Mouse (Mus musculus) kidney, embryonic 14.5 days (tissue): ENCODE measurements around the gene Cdh26. TPM values are rescaled to one million over a fixed set of nuclear protein-coding genes. Genes with fewer than 3 reads are reported as not detected.

ENCODE experiments used
- ATAC-seq: fragments of 200-750 bp; cut with Nextera tagmentation; 2 replicates; pipeline ENCODE4 v1.8.0; 2017; ENCODE audit warnings: moderate number of reproducible peaks, mild to moderate bottlenecking, moderate TSS enrichment, moderate library complexity; ENCODE audit not compliant: low FRiP score, low TSS enrichment
- H3K27ac ChIP-seq: fragments of 300-500 bp; sonication (generic); 2 replicates; pipeline ENCODE4 v1.5.1; 2014; ENCODE audit warnings: low read depth, mild to moderate bottlenecking, low read length, moderate library complexity, mixed read lengths
- H3K27me3 ChIP-seq: fragments of 300-500 bp; sonication (generic); 2 replicates; pipeline ENCODE4 v1.6.1; 2014; ENCODE audit warnings: mild to moderate bottlenecking, low read length; ENCODE audit not compliant: control insufficient read depth, insufficient read depth
- H3K36me3 ChIP-seq: fragments of 300-500 bp; sonication (generic); 2 replicates; pipeline ENCODE4 v1.6.1; 2014; ENCODE audit warnings: low read length, mixed read lengths; ENCODE audit not compliant: control insufficient read depth, insufficient read depth
- H3K4me1 ChIP-seq: fragments of 300-500 bp; sonication (generic); 2 replicates; pipeline ENCODE4 v1.6.1; 2014; ENCODE audit warnings: low read length, mixed read lengths; ENCODE audit not compliant: control insufficient read depth, insufficient read depth
- H3K4me2 ChIP-seq: fragments of 300-500 bp; sonication (generic); replicated peaks from 2 replicates; pipeline ENCODE4 v1.6.1; 2014; ENCODE audit warnings: low read depth, mild to moderate bottlenecking, low read length
- H3K4me3 ChIP-seq: fragments of 300-500 bp; sonication (generic); 2 replicates; pipeline ENCODE4 v1.5.1; 2014; ENCODE audit warnings: mild to moderate bottlenecking, low read length
- H3K9ac ChIP-seq: fragments of 300-500 bp; sonication (generic); 2 replicates; pipeline ENCODE4 v1.6.1; 2014; ENCODE audit warnings: low read depth, mild to moderate bottlenecking, low read length, moderate library complexity
- H3K9me3 ChIP-seq: fragments of 300-500 bp; sonication (generic); 2 replicates; pipeline ENCODE4 v1.6.1; 2016; ENCODE audit warnings: low read length; ENCODE audit not compliant: control insufficient read depth
- WGBS: fragments of 180-500 bp; shearing (Covaris S2); extraction: QIAGEN DNeasy Blood & Tissue Kit; methylation state at CpG from one replicate; pipeline ENCODE4 v1.1.7; 2014; 5-methylcytosine and 5-hydroxymethylcytosine counted together
- polyA plus RNA-seq: library from polyadenylated mRNA; unstranded; fragments of >200 nt; fragmentation: Nextera tagmentation; extraction: Ambion mirVana; gene quantifications from 2 replicates; pipeline ENCODE4 v1.2.1, GENCODE M21; 2014

Gene Cdh26
- polyA plus RNA-seq, 1 experiment from 2014 or later: 0.64 TPM

DNA sequence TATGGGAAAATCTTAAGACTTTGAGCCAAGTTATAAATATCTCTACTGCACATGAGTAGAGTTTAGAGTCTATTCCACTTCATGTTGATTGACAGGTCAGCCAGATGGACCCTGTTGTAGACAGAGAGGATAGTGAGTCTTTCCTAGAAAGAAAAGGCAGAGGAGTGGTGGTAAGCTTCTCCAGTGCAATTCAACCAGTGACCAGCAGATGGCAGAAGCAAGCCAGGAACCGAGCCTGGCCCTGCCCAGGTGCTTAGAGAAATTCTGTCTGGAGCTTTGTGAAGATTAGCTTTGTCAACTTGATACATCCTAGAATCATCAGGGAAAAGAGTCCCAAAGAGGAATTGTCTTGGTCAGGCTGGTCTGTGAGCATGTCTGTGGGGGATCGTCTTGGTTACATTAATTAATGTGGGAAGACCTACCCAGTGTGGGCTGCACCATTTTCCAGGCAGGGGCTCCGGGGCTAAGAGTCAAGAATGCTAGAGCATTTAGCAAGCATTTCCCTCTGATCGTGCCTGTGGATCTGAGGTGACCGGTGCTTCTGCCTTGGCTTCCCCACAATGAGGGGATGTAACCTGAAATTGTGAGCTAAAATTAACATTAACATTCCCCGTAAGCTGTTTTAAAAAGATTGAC lies 77.2 kb downstream of the Cdh26 start:
- Histone ChIP-seq H3K27ac (no peak overlapping the region), H3K9ac (no peak overlapping the region)
- peak; percentile 53 for ATAC-seq

DNA sequence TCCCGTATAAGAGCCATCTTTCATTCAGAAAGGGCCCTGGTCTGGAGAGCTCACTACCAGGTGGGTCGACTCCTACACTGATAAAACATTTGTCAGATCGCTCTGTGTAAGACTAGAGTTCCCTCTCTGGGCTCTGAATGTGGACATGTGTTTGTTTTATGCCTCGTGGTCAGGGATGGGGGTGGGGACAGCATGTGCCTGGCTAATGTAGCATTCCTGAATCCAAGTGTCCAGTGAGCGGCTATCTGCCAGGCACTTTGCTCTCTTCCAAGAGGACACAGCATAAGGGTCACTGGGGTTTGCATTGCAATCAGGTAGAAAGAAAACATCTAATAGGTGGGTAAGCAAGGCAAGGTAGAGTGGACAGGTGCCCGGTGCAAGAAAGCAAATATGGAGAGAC lies 77.9 kb downstream of the Cdh26 start:
- no peaks in the 10 kb centered on the region for H3K27me3 ChIP-seq
- H3K4me1 ChIP-seq: 0 out of 2 replicates have a peak, but pooled peaks cover 3% of the 10 kb centered on the region
- no peaks in the 10 kb centered on the region for H3K36me3 ChIP-seq
- no peak overlapping the region for H3K4me2 ChIP-seq
- 38% methylated on average over 6 of the region's 6 CpGs for WGBS
- H3K27ac ChIP-seq: no peak overlapping the region
- H3K4me3 ChIP-seq: no peak overlapping the region
- H3K9me3 ChIP-seq: no peaks in the 10 kb centered on the region
- no peak overlapping the region for H3K9ac ChIP-seq
- ATAC-seq: peak; percentile 74

More for the DNA sequence above, 77.2 kb downstream of the Cdh26 start:
- H3K9me3 ChIP-seq: no peaks in the 10 kb centered on the region
- no peak overlapping the region for H3K4me3 ChIP-seq
- no peaks in the 10 kb centered on the region for H3K36me3 ChIP-seq
- no peaks in the 10 kb centered on the region for H3K27me3 ChIP-seq
- 36% methylated on average over 6 of the region's 6 CpGs for WGBS
- H3K4me2 ChIP-seq: no peak overlapping the region
- 0 out of 2 replicates have a peak, but pooled peaks cover 3% of the 10 kb centered on the region for H3K4me1 ChIP-seq

DNA sequence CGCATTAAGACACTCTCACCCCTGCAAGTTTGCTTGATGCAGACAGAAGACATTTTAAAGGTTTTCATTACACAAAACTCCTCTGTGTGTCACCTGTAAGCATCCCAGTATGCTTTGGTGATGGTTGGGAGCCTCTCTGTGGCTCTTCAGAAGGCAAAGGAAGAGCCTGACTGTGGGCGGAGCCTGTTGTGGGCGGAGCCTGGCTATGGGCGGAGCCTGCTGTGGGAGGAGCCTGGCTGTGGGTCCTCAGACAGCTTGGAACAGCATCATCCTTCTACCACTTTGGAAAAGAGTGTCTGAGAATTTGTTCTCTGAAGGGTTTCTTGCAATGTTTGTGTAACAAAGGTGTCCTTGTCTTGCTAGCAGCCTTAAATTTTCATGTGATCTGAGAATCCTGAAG lies 82.7 kb downstream of the Cdh26 start:
- no peak overlapping the region for H3K9ac ChIP-seq
- H3K4me1 ChIP-seq: 0 out of 2 replicates have a peak, but pooled peaks cover 3% of the 10 kb centered on the region
- H3K4me2 ChIP-seq: no peak overlapping the region
- H3K27ac ChIP-seq: no peak overlapping the region
- ATAC-seq: no peak
- H3K27me3 ChIP-seq: no peaks in the 10 kb centered on the region
- H3K4me3 ChIP-seq: no peak overlapping the region
- no peaks in the 10 kb centered on the region for H3K9me3 ChIP-seq
- no peaks in the 10 kb centered on the region for H3K36me3 ChIP-seq
- 79% methylated on average over 4 of the region's 4 CpGs for WGBS

DNA sequence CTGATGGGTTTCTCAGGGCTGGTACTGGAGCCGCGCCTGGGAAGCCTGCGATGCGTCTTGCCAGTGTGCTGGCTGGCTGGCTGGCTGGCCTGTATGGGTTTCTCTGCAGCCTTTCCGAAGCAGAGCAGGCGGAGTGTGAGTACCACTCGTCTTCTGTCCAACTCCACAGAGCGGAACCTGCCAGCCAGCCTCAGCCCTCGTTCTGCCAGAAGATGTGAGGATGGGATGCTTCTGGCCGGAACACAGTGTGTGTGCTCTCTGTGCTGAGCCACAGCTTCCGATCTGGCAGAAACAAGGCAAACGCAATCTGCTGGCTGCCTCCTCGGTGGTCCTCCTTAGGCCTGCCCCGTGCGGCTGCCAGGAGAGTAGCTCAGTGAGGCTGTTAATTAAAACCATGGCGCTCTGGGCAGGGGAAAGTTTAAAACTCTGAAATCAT lies 83.3 kb downstream of the Cdh26 start:
- Histone ChIP-seq H3K27ac (no peak overlapping the region), H3K4me3 (no peak overlapping the region), H3K27me3 (no peaks in the 10 kb centered on the region), H3K9me3 (no peaks in the 10 kb centered on the region), H3K4me1 (0 out of 2 replicates have a peak, but pooled peaks cover 3% of the 10 kb centered on the region), H3K9ac (no peak overlapping the region), H3K36me3 (no peaks in the 10 kb centered on the region), H3K4me2 (no peak overlapping the region)
- no peak for ATAC-seq
- WGBS: 62% methylated on average over 16 of the region's 16 CpGs

DNA sequence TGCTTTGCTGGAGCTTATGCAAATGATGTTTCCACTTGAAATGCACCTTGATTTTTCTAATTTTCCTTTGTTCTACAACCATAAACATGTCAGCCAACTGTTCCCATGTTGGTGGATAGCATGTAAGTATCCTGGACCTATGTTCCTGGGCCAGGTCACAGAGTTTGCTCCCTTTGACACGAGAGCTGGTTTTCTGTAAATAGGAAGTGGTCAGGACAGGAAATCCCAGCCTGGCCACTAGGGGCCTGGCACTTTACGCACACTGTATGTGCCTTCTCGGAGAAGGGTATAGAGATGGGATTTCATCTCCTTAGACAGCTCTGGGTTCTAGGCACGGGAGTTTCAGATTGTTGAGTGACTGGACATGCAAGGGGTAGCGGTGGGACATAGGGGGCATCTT lies 86.1 kb downstream of the Cdh26 start:
- Histone ChIP-seq H3K4me3 (no peak overlapping the region), H3K4me2 (no peak overlapping the region), H3K27me3 (no peaks in the 10 kb centered on the region), H3K9ac (no peak overlapping the region), H3K27ac (no peak overlapping the region), H3K9me3 (no peaks in the 10 kb centered on the region), H3K36me3 (no peaks in the 10 kb centered on the region), H3K4me1 (no peaks in the 10 kb centered on the region)
- WGBS: 84% methylated on average over 5 of the region's 5 CpGs
- ATAC-seq: no peak

DNA sequence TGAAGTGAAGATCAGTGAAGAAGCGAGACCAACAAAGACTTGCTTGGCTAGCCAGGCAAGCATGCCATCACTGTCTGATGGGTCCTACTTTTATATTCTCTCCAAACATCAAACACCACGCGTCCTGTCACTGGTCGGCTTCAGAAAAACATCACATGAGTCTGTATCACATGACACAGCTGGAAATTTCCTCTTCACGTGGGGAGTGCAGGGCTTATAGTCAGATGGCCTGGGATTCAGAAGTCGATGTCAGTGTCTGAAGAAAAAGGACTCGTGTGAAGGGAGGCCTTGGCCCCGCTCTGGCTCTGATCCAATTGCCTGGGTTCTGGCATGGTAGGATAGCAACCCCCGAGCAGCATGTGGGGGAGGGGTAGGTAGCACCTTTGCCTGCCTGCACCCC lies 86.6 kb downstream of the Cdh26 start:
- ATAC-seq: no peak
- Histone ChIP-seq H3K27me3 (no peaks in the 10 kb centered on the region), H3K27ac (no peak overlapping the region), H3K4me2 (no peak overlapping the region), H3K4me3 (no peak overlapping the region), H3K4me1 (no peaks in the 10 kb centered on the region), H3K9me3 (no peaks in the 10 kb centered on the region), H3K9ac (no peak overlapping the region), H3K36me3 (no peaks in the 10 kb centered on the region)
- WGBS: 72% methylated on average over 9 of the region's 9 CpGs

DNA sequence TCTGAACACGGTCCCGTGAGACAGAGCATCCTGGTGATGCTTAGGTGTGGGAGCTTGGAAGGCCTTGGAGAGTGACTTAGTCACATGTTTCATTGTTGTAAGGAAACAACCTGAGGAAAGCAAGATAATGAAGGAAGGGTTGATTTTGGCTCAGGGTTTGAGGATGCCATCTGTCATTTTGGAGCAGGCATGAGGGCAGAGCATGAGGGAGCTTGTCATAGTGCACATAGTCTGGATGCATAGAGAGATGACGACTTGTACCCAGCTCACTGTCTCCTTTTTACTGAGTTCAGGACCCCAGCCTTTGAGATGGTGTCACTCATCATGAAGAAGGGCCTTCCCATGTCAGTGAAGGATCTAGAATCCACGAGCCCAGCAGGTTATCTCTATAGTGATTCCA lies 89.0 kb downstream of the Cdh26 start:
- 86% methylated on average over 4 of the region's 4 CpGs for WGBS
- no peaks in the 10 kb centered on the region for H3K27me3 ChIP-seq

DNA sequence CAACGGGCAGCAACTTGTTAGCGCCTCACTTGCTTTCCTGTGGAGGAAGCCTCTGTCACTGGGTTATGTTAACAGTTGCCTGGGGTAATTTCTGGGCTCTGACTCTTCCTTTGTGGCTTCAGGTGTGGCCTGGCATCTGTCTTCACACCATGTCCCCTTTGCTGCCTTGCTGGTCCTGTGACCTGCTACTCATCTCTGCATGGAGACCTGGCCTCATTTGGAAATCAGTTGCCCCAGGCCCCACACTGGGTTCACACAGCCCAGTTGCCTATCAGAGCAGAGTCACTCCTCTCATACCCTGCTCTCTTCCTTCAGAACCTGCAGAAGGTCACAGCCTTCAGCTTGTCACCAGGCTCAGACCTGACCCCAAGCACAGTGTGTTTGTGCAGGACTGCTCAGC lies 89.9 kb downstream of the Cdh26 start:
- no peaks in the 10 kb centered on the region for H3K36me3 ChIP-seq
- H3K4me2 ChIP-seq: no peak overlapping the region
- H3K4me3 ChIP-seq: no peak overlapping the region
- 25% methylated on average over 2 of the region's 2 CpGs for WGBS
- H3K4me1 ChIP-seq: no peaks in the 10 kb centered on the region
- H3K9me3 ChIP-seq: no peaks in the 10 kb centered on the region
- no peak for ATAC-seq
- H3K27ac ChIP-seq: no peak overlapping the region
- H3K9ac ChIP-seq: no peak overlapping the region
- H3K27me3 ChIP-seq: no peaks in the 10 kb centered on the region

More for the DNA sequence above, 89.0 kb downstream of the Cdh26 start:
- Histone ChIP-seq H3K4me3 (no peak overlapping the region), H3K9me3 (no peaks in the 10 kb centered on the region), H3K4me1 (no peaks in the 10 kb centered on the region), H3K4me2 (no peak overlapping the region), H3K27ac (no peak overlapping the region), H3K36me3 (no peaks in the 10 kb centered on the region), H3K9ac (no peak overlapping the region)
- ATAC-seq: no peak

DNA sequence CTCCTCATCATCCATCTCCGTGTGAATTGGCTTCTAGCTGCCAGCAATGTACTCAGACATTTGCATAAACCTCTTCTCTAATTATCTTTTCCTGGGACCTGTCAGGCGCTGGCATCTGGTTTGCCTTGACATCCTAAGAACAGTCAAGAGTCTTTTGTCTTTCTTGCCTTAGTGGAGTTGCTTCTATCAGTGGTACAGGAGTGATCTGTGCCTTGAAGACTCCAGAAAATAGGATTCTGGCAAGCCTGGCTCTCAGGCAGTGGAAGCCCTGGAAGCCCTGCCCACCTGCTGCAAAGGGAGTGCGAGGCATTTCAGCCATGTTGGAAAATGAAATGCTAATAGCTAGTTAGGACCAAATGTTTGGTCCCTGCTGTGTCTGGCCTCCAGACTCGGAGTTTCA lies 92.0 kb downstream of the Cdh26 start:
- 65% methylated on average over 4 of the region's 4 CpGs for WGBS
- no peak overlapping the region for H3K27ac ChIP-seq
- ATAC-seq: no peak

More for the DNA sequence above, 92.0 kb downstream of the Cdh26 start:
- no peaks in the 10 kb centered on the region for H3K36me3 ChIP-seq
- H3K4me3 ChIP-seq: no peak overlapping the region
- no peaks in the 10 kb centered on the region for H3K4me1 ChIP-seq
- no peak overlapping the region for H3K4me2 ChIP-seq
- no peaks in the 10 kb centered on the region for H3K27me3 ChIP-seq
- no peak overlapping the region for H3K9ac ChIP-seq
- H3K9me3 ChIP-seq: no peaks in the 10 kb centered on the region
